Mouse (Mus musculus): ENCODE results near the gene Zfr. TPM values are rescaled to one million over a fixed set of nuclear protein-coding genes. Genes with fewer than 3 reads are reported as not detected.
A peak's percentile ranks its signal among the peaks of the same experiment; 100 is the strongest.

The Zfr gene
- total and polyA plus RNA-seq, 2 experiments from 2014 or later, result 212 to 300 TPM

DNA sequence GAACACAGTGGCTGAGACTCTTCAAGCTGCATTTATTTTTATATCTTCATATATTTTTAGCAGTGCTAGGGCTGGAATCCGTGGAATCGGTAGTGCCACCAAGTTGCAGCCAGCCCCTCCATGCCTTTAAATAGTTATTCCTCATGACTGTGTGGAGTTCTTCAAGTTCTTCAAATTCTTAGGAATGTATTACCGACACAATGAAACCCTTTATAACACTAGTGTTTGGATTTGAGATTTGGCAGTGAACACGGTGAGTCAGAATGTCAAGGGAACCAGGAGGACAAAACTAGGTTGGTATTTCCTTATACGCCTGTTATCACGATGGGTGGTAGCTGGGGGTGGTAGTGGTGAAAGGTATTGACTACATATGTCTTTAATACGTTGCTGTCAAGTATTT, 6.4 kb upstream of the Zfr start:
- no peaks in the 10 kb centered on the region for H3K4me1 ChIP-seq (ENCODE audit: insufficient read depth, low read length)
- H3K9ac ChIP-seq (replicated peaks; ENCODE audit: low read length, poor library complexity, severe bottlenecking), result no peak overlapping the region
- DNase-seq (ENCODE audit: low spot score), result no peak
- H3K4me3 ChIP-seq (ENCODE audit: low read depth, low read length), result no peak overlapping the region
- no peak for TF ChIP-seq CTCF (IDR thresholded peaks at IDR 0.05)
- no peak for ATAC-seq (ENCODE audit: low FRiP score)
- no peaks in the 10 kb centered on the region for H3K9me3 ChIP-seq (ENCODE audit: low read length)
- no peaks in the 10 kb centered on the region for H3K36me3 ChIP-seq (ENCODE audit: insufficient read depth, low read length)
- H3K27ac ChIP-seq (ENCODE audit: low read depth, low read length), result no peak overlapping the region
- WGBS, result 81% methylated on average over 7 of the region's 7 CpGs
- H3K27me3 ChIP-seq (ENCODE audit: insufficient read depth, low read length), result no peaks in the 10 kb centered on the region
- no peak overlapping the region for H3K4me2 ChIP-seq (ENCODE audit: low read depth, low read length, poor library complexity, severe bottlenecking)

DNA sequence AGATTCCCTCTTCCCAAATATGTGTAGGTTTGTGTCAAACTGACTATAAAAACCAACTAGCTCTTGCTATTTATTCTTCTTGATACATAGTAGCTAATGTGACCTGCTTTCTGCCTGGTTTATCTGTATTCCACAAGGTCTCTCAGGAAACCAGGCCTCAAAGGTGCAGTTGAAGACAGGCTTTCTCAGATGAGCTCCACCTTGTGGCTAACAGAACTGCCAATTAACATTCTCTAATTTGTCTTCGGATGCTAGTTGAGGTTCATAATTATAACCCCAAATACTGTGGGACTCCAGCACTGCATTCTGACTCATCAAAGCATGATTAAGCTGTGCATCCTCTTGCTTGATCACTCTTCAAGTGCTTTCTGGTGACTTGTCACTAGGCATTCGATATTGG, 4.2 kb upstream of the Zfr start:
- DNase-seq (ENCODE audit: low spot score) (peak; percentile 60), ATAC-seq (ENCODE audit: low FRiP score) (no peak)
- WGBS, result 67% methylated on average over 2 of the region's 2 CpGs
- peak; percentile 73 for TF ChIP-seq CTCF (IDR thresholded peaks at IDR 0.05)
- H3K9me3 ChIP-seq (ENCODE audit: low read length), result no peaks in the 10 kb centered on the region
- no peak overlapping the region for H3K4me3 ChIP-seq (ENCODE audit: low read depth, low read length)
- H3K36me3 ChIP-seq (ENCODE audit: insufficient read depth, low read length), result no peaks in the 10 kb centered on the region
- no peak overlapping the region for H3K4me2 ChIP-seq (ENCODE audit: low read depth, low read length, poor library complexity, severe bottlenecking)
- H3K9ac ChIP-seq (replicated peaks; ENCODE audit: low read length, poor library complexity, severe bottlenecking), result no peak overlapping the region
- H3K27me3 ChIP-seq (ENCODE audit: insufficient read depth, low read length), result no peaks in the 10 kb centered on the region
- no peak overlapping the region for H3K27ac ChIP-seq (ENCODE audit: low read depth, low read length)
- no peaks in the 10 kb centered on the region for H3K4me1 ChIP-seq (ENCODE audit: insufficient read depth, low read length)

DNA sequence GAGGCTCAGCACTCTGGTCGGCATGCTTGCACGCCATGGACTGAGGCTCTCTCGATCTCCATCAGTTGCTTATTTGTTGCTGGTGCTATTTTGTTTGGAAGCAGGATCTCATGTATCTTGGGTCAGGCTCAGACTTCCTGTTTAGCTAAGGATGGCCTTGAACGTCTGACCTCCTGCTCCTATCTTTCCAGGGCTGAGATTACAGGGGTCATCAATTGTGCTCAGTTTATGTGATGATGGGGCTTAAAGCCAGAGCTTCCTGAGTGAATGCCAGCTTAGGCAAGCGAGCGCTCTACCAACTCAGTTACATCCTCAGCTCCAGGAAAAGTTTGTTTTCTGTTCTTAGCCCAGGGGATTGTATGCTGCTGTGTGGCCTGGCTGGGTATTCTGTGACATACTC, 3.1 kb upstream of the Zfr start:
- ATAC-seq (ENCODE audit: low FRiP score) (no peak), DNase-seq (ENCODE audit: low spot score) (no peak)
- no peak overlapping the region for H3K4me2 ChIP-seq (ENCODE audit: low read depth, low read length, poor library complexity, severe bottlenecking)
- no peak overlapping the region for H3K4me3 ChIP-seq (ENCODE audit: low read depth, low read length)
- H3K9me3 ChIP-seq (ENCODE audit: low read length), result no peaks in the 10 kb centered on the region
- H3K9ac ChIP-seq (replicated peaks; ENCODE audit: low read length, poor library complexity, severe bottlenecking), result no peak overlapping the region
- no peaks in the 10 kb centered on the region for H3K36me3 ChIP-seq (ENCODE audit: insufficient read depth, low read length)
- H3K27me3 ChIP-seq (ENCODE audit: insufficient read depth, low read length), result no peaks in the 10 kb centered on the region
- H3K4me1 ChIP-seq (ENCODE audit: insufficient read depth, low read length), result no peaks in the 10 kb centered on the region
- no peak for TF ChIP-seq CTCF (IDR thresholded peaks at IDR 0.05)
- 67% methylated on average over 6 of the region's 6 CpGs for WGBS
- H3K27ac ChIP-seq (ENCODE audit: low read depth, low read length), result no peak overlapping the region

DNA sequence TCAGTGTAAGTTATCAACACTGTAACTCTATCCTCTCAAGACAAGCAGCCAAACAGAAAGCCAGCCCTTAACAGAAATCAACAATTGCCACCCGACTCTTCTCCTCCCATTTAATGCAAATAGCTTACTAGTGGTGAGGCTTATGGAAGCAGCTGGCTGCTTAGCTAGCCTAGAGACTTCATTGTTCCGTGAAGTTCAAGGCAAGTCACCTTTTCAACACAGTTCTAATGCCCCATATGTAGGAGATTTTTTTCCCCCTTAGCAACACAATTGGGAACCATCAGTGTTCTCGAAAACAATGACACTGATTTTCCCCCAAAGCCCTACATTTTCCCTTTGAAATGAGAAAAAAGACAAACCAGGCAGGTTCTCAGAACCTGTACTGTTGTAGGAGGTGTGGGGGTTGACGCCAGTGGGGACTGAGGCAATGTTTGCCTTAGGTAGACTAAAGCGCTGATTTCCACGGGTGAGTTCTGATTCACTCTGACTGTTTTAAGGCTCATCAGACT, 1.9 kb upstream of the Zfr start:
- no peaks in the 10 kb centered on the region for H3K9me3 ChIP-seq (ENCODE audit: low read length)
- no peaks in the 10 kb centered on the region for H3K4me1 ChIP-seq (ENCODE audit: insufficient read depth, low read length)
- 28% methylated on average over 6 of the region's 6 CpGs for WGBS
- H3K27me3 ChIP-seq (ENCODE audit: insufficient read depth, low read length), result no peaks in the 10 kb centered on the region
- ATAC-seq (ENCODE audit: low FRiP score) (no peak), DNase-seq (ENCODE audit: low spot score) (no peak)
- H3K9ac ChIP-seq (replicated peaks; ENCODE audit: low read length, poor library complexity, severe bottlenecking), result no peak overlapping the region
- H3K4me3 ChIP-seq (ENCODE audit: low read depth, low read length), result no peak overlapping the region
- no peaks in the 10 kb centered on the region for H3K36me3 ChIP-seq (ENCODE audit: insufficient read depth, low read length)
- no peak for TF ChIP-seq CTCF (IDR thresholded peaks at IDR 0.05)
- H3K4me2 ChIP-seq (ENCODE audit: low read depth, low read length, poor library complexity, severe bottlenecking), result no peak overlapping the region
- H3K27ac ChIP-seq (ENCODE audit: low read depth, low read length), result no peak overlapping the region

DNA sequence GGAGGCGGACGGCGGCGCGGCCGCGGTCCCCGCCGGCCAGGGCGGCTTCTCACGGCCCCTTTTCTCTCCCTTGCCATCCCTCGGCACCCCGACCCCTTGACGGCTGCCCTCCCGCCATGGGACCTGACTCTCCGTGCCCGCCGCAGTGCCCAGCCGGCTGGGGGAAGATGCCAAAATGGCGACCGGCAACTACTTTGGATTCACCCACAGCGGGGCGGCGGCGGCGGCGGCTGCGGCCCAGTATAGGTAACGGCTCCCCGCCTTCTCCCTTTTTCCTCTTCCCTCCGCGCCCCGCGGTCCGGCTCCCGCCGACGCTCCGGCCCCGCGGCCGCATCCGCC, 431 bp downstream of the Zfr start:
- no peaks in the 10 kb centered on the region for H3K27me3 ChIP-seq (ENCODE audit: insufficient read depth, low read length)
- H3K9me3 ChIP-seq (ENCODE audit: low read length), result no peaks in the 10 kb centered on the region
- H3K4me2 ChIP-seq (ENCODE audit: low read depth, low read length, poor library complexity, severe bottlenecking), result peak overlapping the region; percentile 71

DNA sequence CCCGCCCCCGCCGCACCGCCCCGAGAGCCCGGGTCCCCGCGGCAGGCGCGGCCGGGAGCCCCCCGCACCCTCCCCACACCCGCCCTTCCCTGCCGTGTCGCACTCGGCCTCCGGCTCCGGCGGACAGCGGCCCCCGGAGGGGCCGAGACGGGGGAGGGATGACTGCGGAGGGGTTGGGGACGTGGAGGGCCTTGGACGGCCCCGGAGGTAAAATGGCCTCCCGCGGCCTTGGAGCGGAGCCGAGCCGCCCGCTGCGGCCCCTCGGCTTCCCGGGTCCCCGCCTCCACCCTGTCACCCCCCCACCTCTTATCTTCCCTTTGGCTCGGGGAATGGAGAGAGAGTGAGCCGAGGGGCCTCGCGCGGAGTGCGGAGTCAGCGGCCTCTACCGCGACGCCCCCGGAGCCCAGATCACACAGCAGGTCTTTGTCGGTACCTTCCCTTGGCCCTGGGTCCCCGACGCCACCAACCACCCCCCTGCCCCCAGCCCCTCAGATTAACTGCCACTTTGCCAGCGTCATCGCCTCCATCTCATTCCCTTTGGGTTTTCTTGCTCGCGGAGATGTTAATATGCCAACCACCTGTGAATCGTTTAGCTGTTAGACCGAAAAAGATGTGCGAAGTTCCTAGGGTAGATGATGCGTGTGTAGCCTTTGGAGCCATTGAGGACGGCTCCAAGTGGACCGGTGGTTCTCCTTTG, 949 bp downstream of the Zfr start:
- DNase-seq (ENCODE audit: low spot score) (peak; percentile 44), ATAC-seq (ENCODE audit: low FRiP score) (peak; percentile 61)
- WGBS, result 1% methylated on average over 41 of the region's 61 CpGs

More for the DNA sequence above, 431 bp downstream of the Zfr start:
- Histone ChIP-seq H3K36me3 (ENCODE audit: insufficient read depth, low read length) (no peaks in the 10 kb centered on the region), H3K27ac (ENCODE audit: low read depth, low read length) (peak overlapping the region; percentile 98), H3K9ac (replicated peaks; ENCODE audit: low read length, poor library complexity, severe bottlenecking) (peak overlapping the region; percentile 99), H3K4me1 (ENCODE audit: insufficient read depth, low read length) (no peaks in the 10 kb centered on the region), H3K4me3 (ENCODE audit: low read depth, low read length) (peak overlapping the region; percentile 97)
- no peak for DNase-seq (ENCODE audit: low spot score)
- ATAC-seq (ENCODE audit: low FRiP score), result peak; percentile 54
- TF ChIP-seq CTCF (IDR thresholded peaks at IDR 0.05), result no peak
- WGBS, result 1% methylated on average over 13 of the region's 43 CpGs

More for the DNA sequence above, 949 bp downstream of the Zfr start:
- no peak for TF ChIP-seq CTCF (IDR thresholded peaks at IDR 0.05)
- Histone ChIP-seq H3K27ac (ENCODE audit: low read depth, low read length) (peak overlapping the region; percentile 98), H3K4me2 (ENCODE audit: low read depth, low read length, poor library complexity, severe bottlenecking) (peak overlapping the region; percentile 71), H3K36me3 (ENCODE audit: insufficient read depth, low read length) (no peaks in the 10 kb centered on the region), H3K9ac (replicated peaks; ENCODE audit: low read length, poor library complexity, severe bottlenecking) (peak overlapping the region; percentile 99), H3K4me1 (ENCODE audit: insufficient read depth, low read length) (no peaks in the 10 kb centered on the region), H3K4me3 (ENCODE audit: low read depth, low read length) (peak overlapping the region; percentile 97), H3K9me3 (ENCODE audit: low read length) (no peaks in the 10 kb centered on the region), H3K27me3 (ENCODE audit: insufficient read depth, low read length) (no peaks in the 10 kb centered on the region)

Measured in midbrain, postnatal 0 days (tissue).